Mouse (Mus musculus) frontal cortex, postnatal 25 days (tissue): ENCODE results near the gene Scamp2.

Experiments
- DNase-seq, 2 experiments: peaks; one replicate each; pipeline ENCODE4 v3.0.0; 2022; ENCODE audit warnings: low spot score in 2 of 2

Gene Scamp2

DNA sequence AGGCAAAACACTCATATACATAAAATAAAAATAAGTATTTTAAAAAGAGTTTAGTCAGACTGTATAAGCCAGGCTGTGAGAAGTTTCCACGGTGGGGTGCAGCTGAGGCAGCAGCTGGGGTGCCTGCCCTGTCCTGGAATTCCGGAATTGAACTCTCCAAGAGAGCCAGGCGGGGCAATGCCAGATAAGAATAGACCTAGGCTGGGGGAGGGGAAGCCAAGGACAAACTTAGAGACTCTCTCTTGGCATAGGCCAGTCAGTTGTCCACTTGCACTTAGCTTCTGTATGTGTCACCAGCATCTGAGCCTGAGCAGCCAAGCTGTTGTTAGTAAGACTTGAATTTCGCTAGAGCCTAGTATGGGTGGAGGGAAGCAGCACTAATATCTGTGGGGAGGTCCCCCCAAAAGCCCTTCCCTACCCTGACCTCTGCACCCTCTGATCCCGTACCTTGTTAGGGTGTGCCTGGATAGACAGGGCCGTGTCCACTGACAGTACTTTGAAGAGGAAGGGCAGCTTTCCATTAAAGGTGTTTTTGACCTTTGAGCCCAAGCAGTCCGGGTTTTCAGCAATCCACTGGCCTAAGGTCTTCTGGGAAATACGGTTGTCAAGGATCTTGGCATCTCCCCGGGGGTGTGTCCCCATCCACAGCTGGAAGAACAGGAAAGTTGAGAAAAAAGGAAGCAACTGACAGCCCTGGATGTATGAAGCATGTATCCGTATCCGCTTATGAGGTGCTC lies 10.4 kb upstream of the Scamp2 start:
- DNase-seq, result no peak

- DNase-seq, result peak; percentile 60 to 62
Measured at GRCm38 (mm10) chr9:57552139-57552887, 8.4 kb upstream of the Scamp2 start, which contains the start of gene Mpi. Mpi (minus strand) TSS chr9:57552763.

DNA sequence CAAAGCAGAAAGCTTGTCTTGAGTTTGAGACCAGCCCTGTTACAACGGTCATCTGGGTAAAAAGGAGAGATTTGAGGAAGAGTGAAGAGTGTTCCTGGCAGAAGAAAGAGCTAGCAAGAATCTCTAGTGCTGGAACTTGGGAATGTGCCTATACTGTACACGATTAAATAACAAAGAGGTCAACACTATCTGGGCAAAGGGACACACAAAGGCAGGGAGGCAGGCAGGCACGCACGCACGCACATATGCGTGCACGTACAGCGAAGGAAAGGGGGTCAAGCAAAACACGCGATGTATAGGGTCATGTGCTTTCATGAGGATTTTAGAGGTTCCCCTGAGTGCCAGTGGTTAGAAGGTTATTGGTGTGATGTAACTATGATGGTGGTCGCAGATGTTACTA lies 7.6 kb upstream of the Scamp2 start:
- DNase-seq, result no peak

DNA sequence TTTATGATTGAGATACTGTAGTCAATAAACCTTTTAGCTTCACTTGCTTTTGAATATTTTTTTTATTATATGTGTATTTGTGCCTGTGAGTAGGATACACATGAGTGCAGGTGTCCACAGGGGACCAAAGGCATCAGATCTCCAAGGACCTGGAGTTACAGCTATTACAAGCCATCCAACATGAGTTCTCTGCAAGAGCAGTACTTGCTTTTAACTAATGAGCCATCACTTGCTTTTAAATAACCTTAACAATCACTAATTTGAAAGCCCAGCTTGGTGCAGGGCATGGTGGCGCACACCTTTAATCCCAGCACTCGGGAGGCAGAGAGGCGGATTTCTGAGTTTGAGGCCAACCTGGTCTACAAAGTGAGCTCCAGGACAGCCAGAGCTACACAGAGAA lies 6.0 kb upstream of the Scamp2 start:
- no peak for DNase-seq

DNA sequence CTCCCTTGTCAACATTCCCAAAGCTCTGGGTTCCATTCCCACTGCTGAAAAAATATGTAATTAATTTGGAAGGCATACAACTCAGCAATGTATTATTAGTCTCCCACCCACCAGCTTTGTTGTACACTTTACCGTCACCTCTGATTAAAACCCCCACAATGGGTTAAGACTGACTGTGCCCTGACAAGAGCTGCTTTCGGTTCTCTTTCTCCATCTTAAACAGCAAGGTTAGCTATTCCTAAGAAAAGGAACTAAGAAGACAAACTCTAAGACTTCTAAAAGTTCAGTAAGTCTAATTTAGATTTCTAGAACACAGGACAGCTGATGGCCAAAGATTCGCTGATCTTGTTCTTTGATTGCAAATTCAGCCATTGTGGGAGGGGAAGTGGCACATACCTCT lies 3.5 kb upstream of the Scamp2 start:
- no peak for DNase-seq

DNA sequence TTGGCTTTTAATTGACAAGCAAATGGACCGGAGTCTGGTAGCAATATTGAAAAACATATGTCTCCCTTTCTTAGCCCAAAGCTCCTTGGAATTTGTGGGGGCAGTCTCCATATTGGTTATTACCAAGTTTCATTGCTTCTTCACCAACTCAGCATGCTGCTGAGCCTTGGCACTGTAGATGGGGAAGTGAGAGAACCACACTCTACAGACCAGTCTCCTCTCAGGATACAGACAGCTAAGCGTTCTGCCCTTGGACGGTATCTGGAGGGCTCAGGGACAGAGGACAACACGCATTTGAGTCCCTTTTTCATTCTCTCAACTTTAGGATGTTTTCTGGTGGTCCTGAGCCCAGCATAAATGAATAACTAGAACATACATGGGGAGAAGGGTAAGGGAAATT lies 2.1 kb upstream of the Scamp2 start:
- DNase-seq, result no peak

- DNase-seq, result no peak
Measured at GRCm38 (mm10) chr9:57559568-57559967, 1.2 kb upstream of the Scamp2 start.

- DNase-seq, result no peak
Measured at GRCm38 (mm10) chr9:57560263-57560662, 480 bp upstream of the Scamp2 start.

DNA sequence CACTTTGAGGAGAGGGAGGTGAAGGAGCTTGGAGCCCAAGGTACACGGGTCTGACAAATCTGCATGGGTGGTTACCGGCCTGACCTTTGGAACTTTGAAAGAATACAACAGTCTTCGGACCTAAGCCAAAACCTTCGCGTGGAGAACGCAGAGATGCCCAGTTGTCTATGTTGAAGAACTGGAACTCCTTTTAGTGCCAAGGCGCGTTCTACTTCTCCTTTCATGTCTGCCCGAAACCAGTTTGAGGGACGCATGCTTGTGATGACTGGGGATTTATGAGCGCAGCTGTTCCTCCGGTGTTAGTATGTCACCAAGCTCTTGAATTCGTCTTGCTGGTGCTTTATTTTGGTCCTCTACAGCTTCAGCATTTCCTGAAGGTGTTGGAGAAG lies 962 bp downstream of the Scamp2 start:
- no peak for DNase-seq

DNA sequence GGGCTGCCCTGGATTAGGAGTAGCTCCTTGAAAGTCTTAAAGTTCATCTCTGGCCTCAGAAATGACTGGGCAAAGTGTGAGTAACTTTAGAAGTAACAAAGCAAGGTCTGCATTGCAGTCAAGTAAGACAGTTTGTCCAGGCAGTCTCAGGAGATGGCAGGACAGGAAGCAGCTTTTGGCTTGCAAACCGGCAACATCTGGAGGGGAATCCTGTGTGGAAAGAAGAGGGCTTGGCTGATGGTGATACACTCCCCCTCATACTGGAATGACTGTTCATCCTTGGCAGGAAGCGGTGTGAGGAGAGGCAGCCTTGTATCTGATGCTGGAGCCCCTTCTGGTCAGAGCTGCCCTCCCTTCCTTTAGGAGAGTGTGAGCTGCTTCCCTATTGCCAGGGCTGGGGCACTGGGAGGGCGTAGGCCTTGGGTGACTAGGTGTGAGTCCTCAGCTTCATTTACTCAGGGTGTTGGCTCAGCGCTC lies 2.2 kb downstream of the Scamp2 start:
- no peak for DNase-seq

GRCm38 (mm10) chr9:57564609-57565008 lies 3.9 kb downstream of the Scamp2 start:
- DNase-seq, result no peak

DNA sequence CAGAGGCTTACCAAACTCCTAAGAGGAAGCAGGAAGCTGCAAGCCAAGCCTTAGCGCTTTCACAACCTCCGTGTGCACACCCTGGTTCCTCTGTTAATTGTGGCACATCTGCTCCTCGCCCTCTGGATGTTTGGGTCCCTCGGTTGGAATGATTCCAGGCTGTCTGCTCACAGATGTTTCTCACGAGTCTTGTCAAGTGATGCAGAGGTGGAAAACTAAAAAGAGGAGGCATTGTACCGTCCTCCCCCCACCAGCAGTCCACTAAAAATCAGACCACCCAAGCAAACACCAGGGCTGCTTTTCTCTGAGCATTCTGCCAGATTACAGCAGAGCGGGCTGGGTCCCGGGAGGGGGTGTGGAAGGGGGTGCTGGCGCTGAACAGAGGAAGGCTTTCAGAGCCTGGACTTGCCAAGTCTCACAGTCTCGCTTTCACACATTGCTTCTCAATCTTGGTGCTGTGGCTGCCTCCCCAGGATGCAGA lies 5.0 kb downstream of the Scamp2 start:
- peak; percentile 36 for DNase-seq

DNA sequence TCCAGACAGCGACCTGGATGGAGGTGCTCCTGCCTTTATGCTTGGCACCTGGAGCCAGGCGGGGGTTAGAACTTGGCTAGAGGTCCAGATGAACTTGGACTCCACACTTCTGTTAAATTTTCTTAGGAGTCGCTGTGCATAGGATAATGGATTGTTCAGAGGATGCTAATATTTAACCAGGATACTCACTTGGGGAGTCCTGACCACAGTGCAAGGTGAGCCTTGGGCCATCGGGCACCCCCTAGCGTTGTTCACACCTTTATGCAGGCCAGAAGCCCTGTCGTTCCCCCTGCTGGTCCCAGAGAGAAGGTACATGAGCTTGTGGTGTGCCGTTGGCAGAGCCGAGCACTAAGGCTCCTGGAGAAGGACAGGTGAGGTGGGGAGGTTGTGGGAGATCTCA lies 6.1 kb downstream of the Scamp2 start:
- DNase-seq, result no peak

DNA sequence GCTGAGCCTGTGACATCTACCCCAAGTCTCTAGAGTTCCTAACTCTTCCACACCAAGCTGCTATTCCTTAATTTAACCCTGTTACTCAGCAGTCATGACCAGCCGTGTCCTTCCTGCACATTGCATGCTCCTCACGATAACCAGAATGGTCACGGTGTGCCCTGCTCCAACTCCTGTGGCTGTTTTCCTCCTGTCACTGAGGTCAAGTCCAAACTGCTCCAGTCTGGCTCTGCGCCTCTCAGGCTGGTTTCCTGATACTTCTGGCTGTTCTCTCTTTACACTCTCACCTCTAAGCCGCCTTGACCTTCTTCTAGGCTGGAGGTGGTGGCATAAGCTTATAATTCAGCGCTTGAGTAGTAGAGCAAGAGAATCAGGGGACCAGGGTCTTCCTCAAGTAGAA lies 7.8 kb downstream of the Scamp2 start:
- no peak for DNase-seq

DNA sequence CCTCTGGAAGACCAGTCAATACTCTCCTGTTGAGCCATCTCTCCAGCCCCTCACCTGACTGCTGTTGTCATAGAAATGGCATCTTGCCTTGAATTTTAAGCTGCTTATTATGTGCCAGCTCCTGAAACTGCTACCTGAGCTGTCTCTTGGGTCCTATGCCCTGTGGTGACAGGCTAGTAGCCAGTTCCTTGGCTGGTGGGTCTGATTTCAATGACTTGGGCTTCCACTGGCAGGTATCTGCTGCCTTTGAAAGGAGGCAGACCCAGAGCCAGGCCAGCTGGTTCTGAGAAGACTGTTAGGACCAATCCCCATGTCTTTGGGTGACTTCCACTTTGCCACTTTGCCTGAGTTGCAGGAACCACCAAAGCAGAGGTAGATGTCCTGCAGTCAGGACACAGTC lies 13.7 kb downstream of the Scamp2 start:
- no peak for DNase-seq

- no peak for DNase-seq
Measured at GRCm38 (mm10) chr9:57575577-57575976, 14.8 kb downstream of the Scamp2 start.

GRCm38 (mm10) chr9:57577144-57577849 lies 16.6 kb downstream of the Scamp2 start:
- no peak for DNase-seq

GRCm38 (mm10) chr9:57584991-57585390 lies 24.2 kb downstream of the Scamp2 start:
- DNase-seq, result no peak

GRCm38 (mm10) chr9:57589224-57590126 lies 28.7 kb downstream of the Scamp2 start, which contains the start of gene Ulk3:
Ulk3 (plus strand) TSS chr9:57589452.
- DNase-seq, result peak; percentile 45 to 69

DNA sequence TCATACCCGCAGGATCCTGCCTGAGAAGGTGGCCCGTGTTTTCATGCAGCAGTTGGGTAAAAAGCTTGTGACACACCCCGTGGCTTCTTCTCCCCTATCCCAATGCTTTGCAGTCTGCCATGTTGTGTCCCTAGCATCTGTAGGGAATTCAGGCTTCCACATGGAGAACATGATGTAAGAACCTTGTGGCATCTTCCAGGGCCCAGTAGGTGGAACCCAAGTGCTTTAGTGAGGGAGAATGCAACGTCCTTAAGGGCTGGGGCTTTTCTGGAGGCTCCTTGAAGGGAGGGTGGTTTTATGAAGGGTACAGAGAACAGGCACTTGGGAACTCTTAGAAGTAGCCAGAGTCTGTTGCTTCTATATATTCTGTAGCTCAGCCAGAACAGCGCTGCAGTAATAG lies 30.0 kb downstream of the Scamp2 start:
- no peak for DNase-seq

DNA sequence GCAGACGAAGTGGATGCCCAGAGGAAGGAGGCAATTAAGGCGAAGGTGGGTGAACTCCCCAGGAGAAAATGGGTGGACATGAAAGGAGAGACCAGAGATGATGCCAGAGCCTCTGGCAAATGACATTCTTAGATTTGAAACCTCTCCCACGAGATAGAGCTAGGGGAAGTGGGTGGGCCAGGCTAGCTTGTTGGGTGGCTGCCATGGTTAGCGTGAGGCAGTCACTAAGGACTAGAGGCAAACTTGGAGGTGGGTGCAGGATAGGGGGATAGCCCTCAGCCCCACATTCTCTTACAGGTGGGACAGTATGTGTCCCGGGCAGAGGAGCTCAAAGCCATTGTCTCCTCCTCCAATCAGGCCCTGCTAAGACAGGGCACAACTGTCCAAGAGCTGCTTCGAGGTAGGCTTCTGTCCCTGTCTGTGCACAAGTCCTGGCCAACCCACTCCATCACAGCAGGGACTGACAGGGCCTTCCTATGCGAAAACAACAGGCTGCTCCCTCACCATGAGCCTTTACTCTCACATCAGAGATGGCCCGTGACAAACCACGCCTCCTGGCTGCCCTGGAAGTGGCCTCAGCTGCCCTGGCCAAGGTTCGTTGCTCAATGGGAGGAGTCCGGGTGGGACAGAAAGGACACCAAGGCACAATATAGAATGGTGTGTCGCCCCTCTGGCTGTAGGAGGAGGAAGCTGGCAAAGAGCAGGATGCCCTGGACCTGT lies 32.9 kb downstream of the Scamp2 start:
- no peak for DNase-seq
